Mouse (Mus musculus) thymus, adult 2 months (tissue): ENCODE data around the gene Cadm3.

ENCODE experiments used
- CTCF ChIP-seq: fragments of 200-500 bp; IDR thresholded peaks from 2 replicates; pipeline ENCODE4 v1.5.1; 2012; ENCODE audit warnings: mild to moderate bottlenecking, control low read depth, low read length, moderate library complexity, borderline replicate concordance; ENCODE audit not compliant: control insufficient read depth, poor library complexity, insufficient read depth; ENCODE audit errors: extremely low read depth
- POLR2A ChIP-seq: fragments of 200-500 bp; IDR thresholded peaks from 2 replicates; pipeline ENCODE4 v1.6.1; 2012; ENCODE audit warnings: mild to moderate bottlenecking, low read length, control low read depth, moderate library complexity; ENCODE audit not compliant: control insufficient read depth, poor library complexity, insufficient read depth; ENCODE audit errors: extremely low read depth

GRCm38 (mm10) chr1:173370456-173370855 lies 3.0 kb upstream of the Cadm3 start:
- TF ChIP-seq CTCF = no peak
- TF ChIP-seq POLR2A = no peak
